Mouse (Mus musculus) heart, postnatal 10 days (tissue): ENCODE data around the gene Dlgap4. TPM values are rescaled to one million over a fixed set of nuclear protein-coding genes. Genes with fewer than 3 reads are reported as not detected.
A peak's percentile ranks its signal among the peaks of the same experiment; 100 is the strongest.

ENCODE experiments used
- DNase-seq, 2 experiments: peaks; one replicate each; pipeline ENCODE4 v3.0.0; 2021
- intact Hi-C: fragments of 180-260 bp; cut with DNase I; formaldehyde crosslinking; loops from one replicate; pipeline ENCODE4 v1.15.1; 2025
- total RNA-seq, 2 experiments: library from RNA; stranded (reverse); gene quantifications; 2 replicates each; pipeline ENCODE4 v1.2.3; 2021

Gene Dlgap4
- total RNA-seq, 2 experiments from 2014 or later = 45.2 to 46.7 TPM

GRCm38 (mm10) chr2:156690833-156691232 lies 77.3 kb downstream of the Dlgap4 start:
- intact Hi-C loops = no loop called here

GRCm38 (mm10) chr2:156691746-156692145 lies 78.2 kb downstream of the Dlgap4 start:
- no peak for DNase-seq
- intact Hi-C loops = no loop called here

More at GRCm38 (mm10) chr2:156690833-156691232, 77.3 kb downstream of the Dlgap4 start:
- DNase-seq = no peak

DNA sequence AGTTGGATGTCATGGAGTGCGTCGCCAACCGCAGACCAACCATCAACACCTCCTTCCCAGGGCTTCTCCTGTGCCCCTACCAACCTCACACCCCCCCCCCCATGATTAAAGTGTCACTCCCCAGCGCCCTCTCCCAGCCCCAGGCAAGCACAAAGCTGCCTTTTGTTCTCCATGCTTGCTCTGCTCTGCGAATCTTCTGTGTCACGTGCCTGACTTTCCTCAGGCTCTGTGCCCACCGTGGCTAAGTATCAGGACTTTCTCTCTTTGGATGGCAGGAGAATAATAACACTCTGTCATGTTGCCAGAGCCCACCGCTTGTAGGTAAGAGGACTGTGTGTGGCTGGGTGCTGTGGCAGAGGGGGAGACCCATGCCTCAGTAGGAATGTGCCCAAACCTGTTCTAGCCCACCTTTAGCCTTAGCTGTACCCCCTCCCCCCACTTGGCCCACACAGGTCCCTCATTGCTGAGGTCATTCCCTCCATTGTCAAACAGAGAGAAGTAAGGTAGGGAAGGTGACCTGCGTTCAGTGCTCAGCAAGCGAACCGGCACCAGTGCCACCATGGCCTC lies 79.8 kb downstream of the Dlgap4 start:
- DNase-seq = no peak
- intact Hi-C loops = no loop called here

DNA sequence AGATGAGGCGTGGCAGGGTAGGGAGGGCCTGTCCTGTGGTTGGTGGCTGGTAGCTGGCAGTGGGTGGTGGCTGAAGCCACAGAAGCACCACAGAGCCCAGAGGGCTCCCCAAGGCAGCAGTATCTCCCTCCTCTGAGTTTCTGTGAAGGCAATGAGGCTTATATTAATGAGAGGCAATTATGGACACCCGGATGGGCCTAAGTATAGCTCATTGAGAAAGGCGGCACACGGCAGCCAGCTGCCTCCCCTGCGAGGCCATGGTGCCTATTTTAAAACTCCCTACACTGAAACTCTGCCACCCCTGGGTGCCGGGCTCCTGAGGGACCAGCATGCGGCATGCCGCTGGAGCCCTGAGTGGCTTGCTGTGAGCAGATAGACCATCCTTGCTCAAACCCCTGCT lies 83.8 kb downstream of the Dlgap4 start:
- DNase-seq = no peak
- intact Hi-C loops = no loop called here

DNA sequence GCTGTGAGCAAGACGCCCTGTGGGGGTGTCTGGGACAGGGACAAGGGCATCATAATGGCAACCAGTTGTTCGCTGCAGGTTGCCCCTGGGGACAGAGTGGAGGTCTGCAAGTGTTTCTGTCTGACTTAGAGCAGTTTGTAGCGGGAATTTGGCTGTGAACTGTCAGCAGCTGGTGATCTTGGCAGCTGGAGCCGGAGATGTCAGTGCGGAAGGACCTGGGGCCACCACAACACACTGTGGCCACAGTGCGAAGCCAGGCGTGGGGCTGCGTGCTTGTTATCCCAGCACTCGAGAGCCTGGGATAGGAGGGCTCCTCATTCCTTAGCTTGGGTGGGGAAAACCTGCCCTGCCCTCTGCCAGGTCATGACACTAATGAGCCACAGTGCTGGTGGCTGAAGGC lies 84.7 kb downstream of the Dlgap4 start:
- intact Hi-C loops = no loop called here
- DNase-seq = peak; percentile 37 to 60

DNA sequence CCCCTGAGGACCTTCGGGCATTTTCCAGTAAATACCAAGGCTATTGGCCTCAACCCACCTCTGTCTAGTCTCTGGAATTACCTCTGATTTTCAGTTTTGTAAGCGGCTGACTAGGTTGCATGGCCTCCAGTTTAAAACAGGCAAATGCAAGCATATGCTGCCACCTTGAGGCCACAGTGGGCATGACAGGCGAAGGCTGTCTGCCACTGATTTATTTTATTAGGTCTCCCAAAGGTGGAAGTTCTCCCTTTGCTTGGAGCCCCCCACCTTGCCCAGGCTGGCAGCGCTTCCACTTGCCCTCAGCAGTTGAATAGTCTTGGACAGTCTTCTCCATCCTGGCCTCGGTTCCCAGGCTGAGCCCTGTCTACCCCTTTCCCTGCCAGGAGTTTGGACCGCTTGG lies 92.0 kb downstream of the Dlgap4 start:
- peak; percentile 81 to 90 for DNase-seq
- intact Hi-C loops = loop anchor here (1.0 kb wide), 3 partner anchors 92 to 176 kb away; partner anchors contain the start of gene Dlgap4

DNA sequence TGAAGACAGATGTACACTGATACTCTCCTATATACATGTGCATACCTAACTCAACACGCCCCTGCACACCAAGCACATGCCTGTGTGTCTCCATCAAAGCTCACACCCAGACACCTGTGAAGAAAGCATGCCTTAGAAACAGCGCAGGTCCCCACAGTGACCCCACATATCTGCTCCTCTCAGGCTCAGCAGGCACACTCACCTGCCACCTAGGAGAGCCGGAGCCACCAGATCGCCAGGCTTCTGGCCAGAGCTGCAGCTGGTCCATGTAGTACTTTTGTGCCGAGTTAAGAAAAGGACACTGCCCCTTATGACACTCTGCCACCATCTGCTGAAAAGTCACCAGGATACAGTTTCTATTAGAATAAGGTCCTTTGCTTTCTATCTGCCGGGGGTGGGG lies 103.2 kb downstream of the Dlgap4 start:
- no peak for DNase-seq
- intact Hi-C loops = no loop called here

DNA sequence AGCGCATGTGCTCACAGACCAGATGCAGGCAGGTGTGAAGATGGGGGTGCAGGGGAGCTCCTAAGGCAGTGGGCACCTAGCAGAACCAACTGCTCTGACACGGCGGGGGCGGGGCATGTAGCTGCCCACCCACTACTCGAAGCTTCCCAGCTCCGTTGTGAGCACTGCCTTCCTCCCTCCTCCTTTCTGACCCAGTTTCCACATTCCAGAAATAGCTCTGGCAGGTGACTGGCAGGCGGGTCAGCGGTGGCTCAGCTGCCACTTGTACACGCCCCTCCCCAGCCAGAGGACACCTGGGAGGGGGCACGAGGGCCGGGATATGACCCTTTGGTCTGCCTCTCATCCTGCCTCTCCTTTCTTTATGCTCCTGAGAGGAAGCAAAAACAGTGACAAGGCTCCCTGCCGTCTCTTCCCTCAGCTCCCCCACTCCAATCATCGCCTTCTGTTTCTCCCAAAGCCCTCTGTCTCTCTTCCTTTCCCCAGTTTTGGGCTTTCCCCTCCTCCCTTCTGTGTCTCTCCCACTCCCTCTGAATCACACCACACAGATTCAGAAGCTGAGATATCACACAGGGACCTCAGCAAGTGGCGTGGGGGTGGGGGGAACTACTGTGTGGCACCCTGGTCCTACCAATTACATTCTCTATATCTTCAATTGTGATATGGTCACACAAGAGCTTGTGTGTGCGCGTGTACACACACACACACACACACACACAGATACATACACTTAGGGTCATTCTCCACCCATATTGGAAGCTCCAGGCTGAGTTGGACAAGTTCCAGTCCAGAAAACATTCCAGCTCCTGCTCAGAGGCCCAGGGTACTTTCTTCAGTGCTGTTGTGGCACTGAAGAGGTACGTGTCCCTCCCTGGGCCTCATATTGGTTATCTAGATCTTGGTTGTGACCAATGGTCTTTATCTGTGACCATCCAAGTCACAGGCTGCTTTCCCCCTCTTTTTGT lies 104.1 kb downstream of the Dlgap4 start:
- DNase-seq = peak; percentile 74 to 76
- intact Hi-C loops = no loop called here

GRCm38 (mm10) chr2:156718793-156719192 lies 105.3 kb downstream of the Dlgap4 start:
- no peak for DNase-seq

GRCm38 (mm10) chr2:156719549-156720312 lies 106.2 kb downstream of the Dlgap4 start:
- DNase-seq = no peak
- intact Hi-C loops = loop anchor here (5.0 to 10.0 kb wide), 4 partner anchors 43 to 355 kb away; partner anchors contain the start of genes Ndrg3, Soga1 and Tgif2

More at GRCm38 (mm10) chr2:156718793-156719192, 105.3 kb downstream of the Dlgap4 start:
- intact Hi-C loops = no loop called here

GRCm38 (mm10) chr2:156720313-156720674 lies 106.8 kb downstream of the Dlgap4 start:
- DNase-seq = no peak
- intact Hi-C loops = loop anchor here (5.0 to 10.0 kb wide), 4 partner anchors 42 to 355 kb away; partner anchors contain the start of genes Ndrg3, Soga1 and Tgif2

DNA sequence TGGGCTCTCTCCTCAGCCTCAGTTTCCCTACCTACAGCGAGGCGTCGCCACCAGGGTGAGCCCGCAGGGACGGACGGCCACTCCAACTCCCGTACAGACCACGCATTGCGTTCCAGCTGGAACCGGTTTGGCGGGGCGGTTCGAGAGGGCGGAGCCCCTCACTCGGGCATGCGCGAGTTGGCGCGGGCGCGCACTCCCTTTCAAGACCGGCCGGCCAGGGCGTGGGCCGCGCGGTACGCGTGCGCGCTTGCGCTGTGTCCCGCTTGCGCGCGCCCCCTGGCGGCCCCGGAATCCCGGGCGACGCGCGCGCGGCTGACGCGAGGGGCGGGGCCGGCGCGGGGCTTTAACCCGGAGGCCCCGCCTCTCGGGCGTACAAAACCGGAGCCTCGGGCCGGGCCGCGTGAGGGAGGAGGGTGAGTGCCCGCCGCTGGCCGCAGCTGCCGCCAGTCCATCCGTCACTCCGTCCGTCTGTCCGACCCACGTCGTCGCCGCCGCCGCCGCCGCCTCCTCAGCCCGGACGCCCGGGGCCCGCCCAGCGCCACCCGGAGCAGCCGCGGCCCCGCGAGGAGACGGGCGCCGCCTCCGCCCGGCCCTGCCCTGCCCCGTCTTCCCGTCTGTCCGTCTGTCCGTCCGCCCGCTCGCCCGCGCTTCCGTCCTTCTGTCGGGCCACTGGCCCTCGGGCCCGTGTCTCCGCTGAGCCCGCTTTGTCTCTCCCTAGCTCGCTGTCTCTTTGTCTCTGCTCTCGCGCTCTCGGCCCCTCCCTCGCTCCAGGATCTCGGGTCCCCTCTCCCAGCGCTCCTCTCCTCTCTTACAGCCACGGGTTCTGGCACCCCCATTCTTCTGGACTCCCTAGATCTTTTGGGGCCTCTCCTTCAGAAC lies 107.4 kb downstream of the Dlgap4 start:
- intact Hi-C loops = loop anchor here (5.0 to 10.0 kb wide), 4 partner anchors 41 to 354 kb away; partner anchors contain the start of genes Ndrg3, Soga1 and Tgif2
- DNase-seq = peak; percentile 97

GRCm38 (mm10) chr2:156721554-156722070 lies 108.1 kb downstream of the Dlgap4 start:
- DNase-seq = no peak
- intact Hi-C loops = loop anchor here (5.0 to 10.0 kb wide), 4 partner anchors 41 to 353 kb away; partner anchors contain the start of genes Ndrg3, Soga1 and Tgif2

DNA sequence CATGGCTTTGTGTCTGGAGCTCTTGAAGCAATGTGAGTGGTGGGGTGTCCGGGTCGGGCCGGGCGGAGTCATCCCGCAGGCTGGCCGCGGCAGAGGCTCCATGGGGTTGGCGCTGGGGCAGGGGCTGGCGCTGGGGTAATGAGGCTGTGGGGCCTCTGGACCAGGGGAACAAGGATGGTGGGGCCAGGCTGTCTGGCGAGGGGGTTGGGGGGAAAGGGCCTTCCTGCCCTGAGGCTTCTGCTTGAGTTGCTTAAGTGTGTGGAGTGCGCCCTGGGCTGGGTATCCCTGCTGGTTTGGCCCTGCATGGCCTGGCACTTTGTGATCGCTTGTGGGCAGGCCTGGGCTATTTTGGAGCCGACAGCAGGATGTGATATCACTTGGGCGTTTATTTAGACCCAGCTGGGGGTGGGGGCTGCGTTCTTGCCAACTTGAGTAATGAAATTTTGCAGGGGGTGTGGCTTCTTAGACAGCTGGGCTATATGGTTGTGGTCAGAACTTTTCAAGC lies 108.6 kb downstream of the Dlgap4 start:
- intact Hi-C loops = loop anchor here (5.0 to 10.0 kb wide), 4 partner anchors 40 to 353 kb away; partner anchors contain the start of genes Ndrg3, Soga1 and Tgif2
- DNase-seq = peak; percentile 83 to 85

DNA sequence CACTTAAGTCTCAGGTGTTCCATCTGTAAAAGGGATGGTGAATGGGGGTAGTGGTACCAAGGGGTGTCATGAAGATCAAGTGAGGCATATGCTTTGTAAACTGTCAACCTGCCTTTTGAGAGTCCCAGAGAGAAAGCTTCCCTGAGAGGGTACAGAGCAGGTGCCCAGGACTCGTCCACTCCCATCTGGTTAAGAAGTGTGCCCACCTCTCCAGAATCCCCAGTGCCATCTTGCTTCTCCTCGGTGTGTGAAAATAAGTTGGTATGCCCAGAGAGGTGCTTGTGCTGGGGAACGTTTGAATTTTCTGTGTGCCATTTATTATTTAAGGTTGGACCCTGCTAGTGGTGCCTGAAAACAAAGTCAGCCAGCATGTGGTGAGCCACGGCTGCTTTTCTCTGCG lies 109.2 kb downstream of the Dlgap4 start:
- DNase-seq = no peak
- intact Hi-C loops = loop anchor here (5.0 to 10.0 kb wide), 4 partner anchors 40 to 352 kb away; partner anchors contain the start of genes Ndrg3, Soga1 and Tgif2

GRCm38 (mm10) chr2:156723899-156724523 lies 110.5 kb downstream of the Dlgap4 start:
- no peak for DNase-seq
- intact Hi-C loops = loop anchor here (5.0 to 10.0 kb wide), 4 partner anchors 38 to 351 kb away; partner anchors contain the start of genes Ndrg3, Soga1 and Tgif2

DNA sequence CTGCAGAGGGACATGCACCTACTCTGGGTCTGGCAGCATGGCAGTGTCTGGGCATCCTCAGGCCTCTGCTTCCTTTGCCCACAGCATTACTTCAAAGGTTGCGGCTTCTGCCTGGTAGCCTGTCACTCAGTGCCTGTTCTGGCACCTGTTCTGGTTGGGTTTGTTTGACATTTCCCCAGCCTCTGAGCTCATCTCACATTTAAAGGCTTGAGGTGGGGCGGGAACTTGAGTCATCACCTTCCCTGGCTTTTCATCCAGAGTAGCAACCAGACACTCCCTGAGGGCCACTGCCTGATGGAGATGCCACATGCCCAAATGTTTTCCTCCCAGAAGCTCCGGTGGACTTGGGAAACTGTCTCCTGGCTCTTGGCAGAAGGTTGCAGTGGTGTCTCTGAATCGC lies 111.4 kb downstream of the Dlgap4 start:
- intact Hi-C loops = loop anchor here (5.0 to 10.0 kb wide), 4 partner anchors 37 to 350 kb away; partner anchors contain the start of genes Ndrg3, Soga1 and Tgif2

GRCm38 (mm10) chr2:156726344-156726743 lies 112.8 kb downstream of the Dlgap4 start:
- no peak for DNase-seq
- intact Hi-C loops = loop anchor here (10.0 kb wide), 1 partner anchor 348 kb away; the partner anchor contains the start of gene Soga1

More for the DNA sequence above, 111.4 kb downstream of the Dlgap4 start:
- DNase-seq = no peak
